In the genomic region with DNA sequence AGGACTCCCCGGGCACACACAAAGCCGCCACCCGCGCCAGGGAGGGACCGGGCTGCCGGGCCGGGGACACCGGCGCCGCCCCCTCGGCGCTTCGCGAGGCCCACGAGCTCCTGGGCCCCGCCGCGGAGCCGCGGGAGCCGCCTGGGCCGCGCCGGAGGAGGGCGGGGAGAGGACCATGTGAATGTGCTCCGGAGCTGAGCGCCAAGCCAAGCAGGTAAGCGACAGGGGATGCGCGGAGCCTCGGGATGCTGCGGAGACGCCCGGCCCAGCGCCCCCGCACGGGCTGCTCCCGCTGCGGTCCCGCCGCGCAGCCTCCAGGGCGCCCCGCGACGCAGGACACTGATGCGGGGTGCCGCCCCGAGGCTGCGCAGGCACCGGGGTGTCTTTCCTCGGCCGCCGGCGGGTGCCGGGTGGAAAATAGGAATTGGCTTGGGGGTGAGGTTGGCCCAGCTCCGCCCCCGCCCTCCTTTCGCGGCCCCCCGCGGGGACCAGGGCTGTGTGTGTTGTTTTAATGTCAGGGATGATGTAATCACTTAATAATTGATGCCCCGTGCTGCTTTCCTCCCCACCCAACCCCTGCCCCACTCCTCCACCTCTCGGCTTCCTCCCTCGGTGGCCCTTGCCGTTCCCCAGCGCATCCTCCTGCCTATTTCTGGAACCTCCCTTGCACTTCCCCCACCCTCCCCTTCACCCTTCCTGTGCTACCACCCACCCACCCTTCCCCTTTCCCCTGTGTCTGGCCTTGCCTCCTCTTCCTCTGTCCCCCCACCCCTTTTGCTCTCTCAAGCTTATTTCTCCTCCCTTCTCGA, we compare ENCODE assay signal across 8 mouse cellular contexts. TPM values are rescaled to one million over a fixed set of nuclear protein-coding genes. Genes with fewer than 3 reads are reported as not detected.
DNase-seq lines count a peak whose midpoint lies in the region; ATAC-seq and TF ChIP-seq lines count a peak whose summit lies in the region.

No protein-coding gene starts in this region.

- peak in 1 of 2 experiments; percentile 48 for DNase-seq in left cerebral cortex, adult 2 months (ENCODE audit: extremely low spot score in 1 of 2, low spot score in 2 of 2)
- DNase-seq in left cerebral cortex, adult 11 months (ENCODE audit: low spot score) = no peak
- peak; percentile 58 for DNase-seq in heart, postnatal 4 days
- DNase-seq in layer of hippocampus, adult 9-11 months = peak; percentile 36
- DNase-seq in spleen, postnatal 10 days (ENCODE audit: low spot score in 2 of 2) = peak; percentile 33 to 34

- H3K27ac ChIP-seq in left cerebral cortex, adult 2 months = peak overlapping the region; percentile 96
- peak overlapping the region; percentile 77 for H3K27ac ChIP-seq in brown adipose tissue, adult 24 weeks (replicated peaks; ENCODE audit: low read depth, low read length)
- peak overlapping the region; percentile 98 for H3K27ac ChIP-seq in forebrain, embryonic 16.5 days (ENCODE audit: low read length)
- no peak overlapping the region for H3K27ac ChIP-seq in macrophage

- peak overlapping the region; percentile 97 for H3K9ac ChIP-seq in forebrain, embryonic 16.5 days (replicated peaks; ENCODE audit: low read depth, low read length)

- intact Hi-C loops in left cerebral cortex, adult 2 months (cut with DNase I) = loop anchor here (5.0 kb wide), 5 partner anchors 47 to 362 kb away; partner anchors contain the start of gene Rev3l

- no peaks in the 10 kb centered on the region for H3K27me3 ChIP-seq in forebrain, embryonic 16.5 days (replicated peaks; ENCODE audit: control insufficient read depth, insufficient read depth, low read length)

- H3K9me3 ChIP-seq in forebrain, embryonic 16.5 days (ENCODE audit: control insufficient read depth, low read length) = no peaks in the 10 kb centered on the region

- 0 out of 2 replicates have a peak, but pooled peaks cover 7% of the 10 kb centered on the region for H3K4me1 ChIP-seq in brown adipose tissue, adult 24 weeks (ENCODE audit: control insufficient read depth, insufficient read depth, insufficient read length, low read length)
- H3K4me1 ChIP-seq in forebrain, embryonic 16.5 days (replicated peaks; ENCODE audit: control insufficient read depth, insufficient read depth, low read length) = peaks cover 45% of the 10 kb centered on the region

- under 1% methylated on average over 56 of the region's 68 CpGs for WGBS in forebrain, embryonic 16.5 days
- WGBS in macrophage (ENCODE audit: missing documents) = 3% methylated on average over 47 of the region's 68 CpGs

- H3K4me3 ChIP-seq in left cerebral cortex, adult 2 months = peak overlapping the region; percentile 78
- H3K4me3 ChIP-seq in brown adipose tissue, adult 24 weeks (ENCODE audit: insufficient read depth, low read depth, low read length) = peak overlapping the region; percentile 88
- H3K4me3 ChIP-seq in forebrain, embryonic 16.5 days (replicated peaks; ENCODE audit: low read length) = peak overlapping the region; percentile 86
- H3K4me3 ChIP-seq in macrophage (ENCODE audit: inconsistent target) = peak overlapping the region; percentile 30

- peak; percentile 56 for ATAC-seq in forebrain, embryonic 16.5 days

- no peaks in the 10 kb centered on the region for H3K36me3 ChIP-seq in forebrain, embryonic 16.5 days (ENCODE audit: control insufficient read depth, insufficient read depth)
- no peaks in the 10 kb centered on the region for H3K36me3 ChIP-seq in macrophage (ENCODE audit: inconsistent target)

- TF ChIP-seq CTCF in left cerebral cortex, adult 2 months (IDR thresholded peaks at IDR 0.05) = no peak; the same call in 1 of the 2 replicates

- H3K79me2 ChIP-seq in macrophage (ENCODE audit: inconsistent target) = peaks cover 40% of the 10 kb centered on the region

- H3K4me2 ChIP-seq in forebrain, embryonic 16.5 days (ENCODE audit: low read length) = peak overlapping the region; percentile 70

RNA-seq across cellular contexts. Expression of gene Fyn, which starts 1.5 kb away (rescaled TPM):
- 100 to 1,000 TPM; 116 to 117 TPM for total RNA-seq in left cerebral cortex, adult 2 months (2021)
- 7.1 and 7.6 TPM in 2 replicates for polyA plus RNA-seq in brown adipose tissue, adult 24 weeks (2012; ENCODE audit: insufficient read depth, insufficient read length, missing spikeins)
- 74.4 and 75.7 TPM in 2 replicates for polyA plus RNA-seq in forebrain, embryonic 16.5 days (2015; fragmentation: Nextera tagmentation; extraction: Ambion mirVana)
- total RNA-seq in heart, postnatal 4 days (2021) = 10 to 100 TPM; 51.2 to 53.0 TPM
- 10 to 100 TPM in 25 of 26 experiments, 1 to 10 TPM in 1; 6.3 to 28.4 (median 18.4) TPM for total RNA-seq in macrophage (2018; cell fraction: chromatin; rRNA removed)
- total RNA-seq in macrophage (2018; cell fraction: cytosol; rRNA removed) = 10 to 100 TPM in 24 of 26 experiments, 1 to 10 TPM in 2; 9.9 to 18.1 (median 13.6) TPM
- total RNA-seq in macrophage (2018; cell fraction: nucleus; rRNA removed) = 10 to 100 TPM in 25 of 26 experiments, 1 to 10 TPM in 1; 9.1 to 30.6 (median 14.2) TPM
- 11.3 to 23.4 TPM (median 18.6 TPM) in 3 replicates for polyA plus RNA-seq in macrophage (2018)

Comparison
In these comparisons a context has a peak if more than half of its experiments do, and no peak if none do; other contexts are left out.
1. H3K4me3 ChIP-seq: peak in every context shown above with its lines; median percentile 88 in brown adipose tissue, adult 24 weeks; 86 in forebrain, embryonic 16.5 days; 78 in left cerebral cortex, adult 2 months; 30 in macrophage.